Mouse (Mus musculus) ES-E14 (cell line): ENCODE measurements at regions not wholly inside any gene's neighbourhood (a gene's known extent, or its start where the extent isn't known, plus 50 kb on each side); places are given as distances from the start of the nearest gene placed in this dataset.

Source experiments
- CHD2 ChIP-seq: IDR thresholded peaks from 2 replicates; pipeline ENCODE4 v1.6.1; 2014; ENCODE audit warnings: mild to moderate bottlenecking, low read depth, low read length, inconsistent platforms
- HCFC1 ChIP-seq: IDR thresholded peaks from 2 replicates; pipeline ENCODE4 v1.6.1; 2012; ENCODE audit warnings: low read length, inconsistent platforms, borderline replicate concordance; ENCODE audit not compliant: insufficient read depth
- MAFK ChIP-seq: IDR thresholded peaks from 2 replicates; pipeline ENCODE4 v1.6.1; 2014; ENCODE audit warnings: mild to moderate bottlenecking, low read depth, low read length, inconsistent platforms; ENCODE audit not compliant: insufficient read depth
- ZC3H11A ChIP-seq: IDR thresholded peaks from 2 replicates; pipeline ENCODE4 v1.6.1; 2012; ENCODE audit warnings: low read depth, mild to moderate bottlenecking, inconsistent platforms, low read length, borderline replicate concordance
- ZNF384 ChIP-seq: IDR thresholded peaks from 2 replicates; pipeline ENCODE4 v1.6.1; 2012; ENCODE audit warnings: low read depth, low read length, inconsistent platforms

GRCm38 (mm10) chr8:28473190-28473589, 1025.7 kb downstream of the Poteg start:
- TF ChIP-seq ZC3H11A = no peak
- no peak for TF ChIP-seq ZNF384
- TF ChIP-seq HCFC1 = no peak
- no peak for TF ChIP-seq CHD2
- no peak for TF ChIP-seq MAFK
